Mouse (Mus musculus): ENCODE results near the gene Kpna7.
"Not testable (repeated sequence)": the region's sequence is repeated elsewhere in the genome, so short reads cannot be mapped to it uniquely, and the experiment has no call there.

The Kpna7 gene

GRCm38 (mm10) chr5:145020712-145021111 lies 63.1 kb downstream of the Kpna7 start:
- DNase-seq (ENCODE audit: low spot score), result not testable (repeated sequence)

GRCm38 (mm10) chr5:145020254-145020653 lies 63.6 kb downstream of the Kpna7 start:
- not testable (repeated sequence) for DNase-seq (ENCODE audit: low spot score)

- DNase-seq (ENCODE audit: low spot score), result not testable (repeated sequence)
Observed at GRCm38 (mm10) chr5:145016761-145017160, 67.1 kb downstream of the Kpna7 start.

- DNase-seq (ENCODE audit: low spot score), result no peak
Observed at GRCm38 (mm10) chr5:145014278-145014677, 69.6 kb downstream of the Kpna7 start.

- DNase-seq (ENCODE audit: low spot score), result no peak
Observed at GRCm38 (mm10) chr5:145008878-145009659, 74.8 kb downstream of the Kpna7 start.

- DNase-seq (ENCODE audit: low spot score), result no peak
Observed at GRCm38 (mm10) chr5:145005596-145005995, 78.2 kb downstream of the Kpna7 start.

GRCm38 (mm10) chr5:145004495-145004894 lies 79.3 kb downstream of the Kpna7 start:
- DNase-seq (ENCODE audit: low spot score), result no peak

GRCm38 (mm10) chr5:145003362-145003761 lies 80.5 kb downstream of the Kpna7 start:
- DNase-seq (ENCODE audit: low spot score), result no peak

- no peak for DNase-seq (ENCODE audit: low spot score)
Observed at GRCm38 (mm10) chr5:144998491-144998890, 85.3 kb downstream of the Kpna7 start.

- DNase-seq (ENCODE audit: low spot score), result no peak
Observed at GRCm38 (mm10) chr5:144990481-144990880, 93.3 kb downstream of the Kpna7 start.

- no peak for DNase-seq (ENCODE audit: low spot score)
Observed at GRCm38 (mm10) chr5:144990051-144990450, 93.8 kb downstream of the Kpna7 start.

GRCm38 (mm10) chr5:144989061-144989405 lies 94.8 kb downstream of the Kpna7 start:
- DNase-seq (ENCODE audit: low spot score), result no peak

- no peak for DNase-seq (ENCODE audit: low spot score)
Observed at GRCm38 (mm10) chr5:144988340-144989060, 95.3 kb downstream of the Kpna7 start.

GRCm38 (mm10) chr5:144987561-144987960 lies 96.3 kb downstream of the Kpna7 start:
- DNase-seq (ENCODE audit: low spot score), result peak; percentile 78

GRCm38 (mm10) chr5:144984839-144985238 lies 99.0 kb downstream of the Kpna7 start:
- DNase-seq (ENCODE audit: low spot score), result no peak

- DNase-seq (ENCODE audit: low spot score), result peak; percentile 56
Observed at GRCm38 (mm10) chr5:144983227-144983626, 100.6 kb downstream of the Kpna7 start.

GRCm38 (mm10) chr5:144979110-144979509 lies 104.7 kb downstream of the Kpna7 start:
- no peak for DNase-seq (ENCODE audit: low spot score)

GRCm38 (mm10) chr5:144978533-144979107 lies 105.2 kb downstream of the Kpna7 start:
- DNase-seq (ENCODE audit: low spot score), result no peak

GRCm38 (mm10) chr5:144971266-144971665 lies 112.6 kb downstream of the Kpna7 start:
- no peak for DNase-seq (ENCODE audit: low spot score)

GRCm38 (mm10) chr5:144965639-144966351 lies 118.0 kb downstream of the Kpna7 start, which contains the start of gene Smurf1:
TSS of gene Smurf1 (minus strand) at chr5:144965847.
- DNase-seq (ENCODE audit: low spot score), result peak; percentile 91

GRCm38 (mm10) chr5:144964872-144965638 lies 118.8 kb downstream of the Kpna7 start:
- peak; percentile 94 for DNase-seq (ENCODE audit: low spot score)
